Mouse (Mus musculus) heart, embryonic 14.5 days (tissue): ENCODE results near the gene Resf1. TPM values are rescaled to one million over a fixed set of nuclear protein-coding genes. Genes with fewer than 3 reads are reported as not detected.
"Not testable (repeated sequence)": the region's sequence is repeated elsewhere in the genome, so short reads cannot be mapped to it uniquely, and the experiment has no call there.

Experiments
- ATAC-seq: fragments of 200-750 bp; cut with Nextera tagmentation; 2 replicates; pipeline ENCODE4 v1.8.0; 2017; ENCODE audit warnings: low read depth, moderate TSS enrichment; ENCODE audit not compliant: insufficient number of reproducible peaks, insufficient read depth, low FRiP score
- H3K27ac ChIP-seq, 2 experiments: fragments of 200-500 bp in 1 of 2; fragments of 300-500 bp in 1 of 2; sonication (generic) in 1 of 2; replicated peaks in 1 of 2; 2 replicates each; pipeline ENCODE4 v1.5.1; 2012 to 2014; ENCODE audit warnings: low read depth in 2 of 2, low read length in 2 of 2, control low read depth in 1 of 2, mild to moderate bottlenecking in 1 of 2, mixed read lengths in 1 of 2; ENCODE audit not compliant: control insufficient read depth in 1 of 2, insufficient read depth in 1 of 2
- H3K27me3 ChIP-seq: fragments of 300-500 bp; sonication (generic); 2 replicates; pipeline ENCODE4 v1.6.1; 2014; ENCODE audit warnings: mild to moderate bottlenecking, low read length, control low read depth; ENCODE audit not compliant: control insufficient read depth, insufficient read depth
- H3K36me3 ChIP-seq: fragments of 300-500 bp; sonication (generic); 2 replicates; pipeline ENCODE4 v1.6.1; 2014; ENCODE audit warnings: mild to moderate bottlenecking, control low read depth, low read length, mixed read lengths; ENCODE audit not compliant: control insufficient read depth, insufficient read depth
- H3K4me1 ChIP-seq, 2 experiments: fragments of 200-500 bp in 1 of 2; fragments of 300-500 bp in 1 of 2; sonication (generic) in 1 of 2; 2 replicates each; pipeline ENCODE4 v1.6.1; 2012 to 2014; ENCODE audit warnings: low read length in 2 of 2, control low read depth in 1 of 2, mixed read lengths in 1 of 2; ENCODE audit not compliant: control insufficient read depth in 2 of 2, insufficient read depth in 2 of 2
- H3K4me2 ChIP-seq: fragments of 300-500 bp; sonication (generic); 2 replicates; pipeline ENCODE4 v1.6.1; 2014; ENCODE audit warnings: mild to moderate bottlenecking, low read length
- H3K4me3 ChIP-seq, 2 experiments: fragments of 200-500 bp in 1 of 2; fragments of 300-500 bp in 1 of 2; sonication (generic) in 1 of 2; 2 replicates each; pipeline ENCODE4 v1.5.1; 2012 to 2014; ENCODE audit warnings: low read length in 2 of 2, mild to moderate bottlenecking in 2 of 2, control low read depth in 1 of 2, low read depth in 1 of 2, moderate library complexity in 1 of 2; ENCODE audit not compliant: control insufficient read depth in 1 of 2, insufficient read depth in 1 of 2
- H3K9ac ChIP-seq: fragments of 300-500 bp; sonication (generic); 2 replicates; pipeline ENCODE4 v1.6.1; 2014; ENCODE audit warnings: mild to moderate bottlenecking, low read length
- H3K9me3 ChIP-seq: fragments of 300-500 bp; sonication (generic); 2 replicates; pipeline ENCODE4 v1.6.1; 2016; ENCODE audit warnings: low read length, control low read depth; ENCODE audit not compliant: control insufficient read depth
- WGBS: fragments of 180-500 bp; shearing (Covaris S2); extraction: QIAGEN DNeasy Blood & Tissue Kit; methylation state at CpG from one replicate; pipeline ENCODE4 v1.1.7; 2014; 5-methylcytosine and 5-hydroxymethylcytosine counted together
- polyA plus RNA-seq: library from polyadenylated mRNA; unstranded; fragments of >200 nt; fragmentation: Nextera tagmentation; extraction: Ambion mirVana; gene quantifications from 2 replicates; pipeline ENCODE4 v1.2.1, GENCODE M21; 2014

Resf1 gene
- polyA plus RNA-seq, 1 experiment from 2014 or later = 24.4 TPM

DNA sequence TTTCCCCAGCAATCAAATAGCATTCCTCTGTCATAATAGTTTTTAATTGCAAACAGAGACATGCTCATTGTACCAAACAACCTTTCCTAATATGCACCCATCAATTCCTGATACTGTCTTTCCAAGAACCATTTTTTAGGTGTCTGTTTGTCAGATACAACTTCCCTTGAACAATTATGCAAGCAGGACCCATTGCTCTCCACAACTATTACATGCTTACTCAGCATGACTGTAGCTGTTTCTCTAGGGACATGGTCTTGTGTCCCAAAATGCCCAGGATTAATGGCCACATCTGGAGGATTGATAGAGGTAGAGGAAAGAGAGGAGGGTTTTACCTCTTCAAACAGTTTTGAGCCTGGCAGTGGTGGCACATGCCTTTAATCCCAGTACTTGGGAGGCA, 35.2 kb downstream of the Resf1 start:
- H3K27me3 ChIP-seq = no peaks in the 10 kb centered on the region
- H3K36me3 ChIP-seq = no peaks in the 10 kb centered on the region
- H3K4me1 ChIP-seq = peaks cover 0 to 6% of the 10 kb centered on the region in 2 experiments; a peak in 1 of 4 replicates
- no peak for ATAC-seq
- H3K27ac ChIP-seq = no peak overlapping the region
- H3K4me2 ChIP-seq = no peak overlapping the region
- no peak overlapping the region for H3K4me3 ChIP-seq
- H3K9me3 ChIP-seq = peaks cover 6% of the 10 kb centered on the region
- H3K9ac ChIP-seq = no peak overlapping the region

- 87% methylated on average over 6 of the region's 6 CpGs for WGBS
- not testable (repeated sequence) for ATAC-seq
These were observed 39.0 kb downstream of the Resf1 start for GRCm38 (mm10) chr6:149348211-149348610.

GRCm38 (mm10) chr6:149354826-149355495, 45.7 kb downstream of the Resf1 start:
- no peaks in the 10 kb centered on the region for H3K27me3 ChIP-seq
- no peak for ATAC-seq
- H3K4me1 ChIP-seq = no peaks in the 10 kb centered on the region
- no peaks in the 10 kb centered on the region for H3K36me3 ChIP-seq
- H3K27ac ChIP-seq = no peak overlapping the region
- WGBS = 76% methylated on average over 4 of the region's 4 CpGs
- H3K4me2 ChIP-seq = no peak overlapping the region
- no peak overlapping the region for H3K9ac ChIP-seq
- H3K9me3 ChIP-seq = peaks cover 15% of the 10 kb centered on the region; the same call in 1 of the 2 replicates
- no peak overlapping the region for H3K4me3 ChIP-seq

More at GRCm38 (mm10) chr6:149348211-149348610, 39.0 kb downstream of the Resf1 start:
- H3K36me3 ChIP-seq, H3K4me1 ChIP-seq, H3K27me3 ChIP-seq, H3K9ac ChIP-seq, H3K9me3 ChIP-seq, H3K27ac ChIP-seq, H3K4me3 ChIP-seq, H3K4me2 ChIP-seq: not testable (repeated sequence)

DNA sequence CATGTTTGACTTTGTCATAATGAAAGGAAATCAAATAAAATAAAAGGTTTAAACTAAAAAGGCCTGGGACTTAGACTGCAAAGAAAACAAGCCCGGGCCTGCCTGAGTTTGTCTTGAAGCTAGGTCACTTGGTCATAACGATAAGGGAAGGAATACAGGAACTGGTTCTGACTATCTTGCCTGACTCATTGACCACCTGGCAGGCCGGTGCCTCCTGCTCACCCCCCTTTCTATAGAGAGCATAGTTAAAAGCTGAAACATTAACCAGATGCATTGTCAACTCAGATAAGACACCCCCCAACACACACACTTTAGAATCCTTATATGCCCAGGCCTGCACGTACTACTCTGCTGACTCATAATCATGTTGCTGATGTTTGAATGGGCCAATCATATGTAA, 46.6 kb downstream of the Resf1 start:
- not testable (repeated sequence) for H3K9ac ChIP-seq, ATAC-seq, H3K4me2 ChIP-seq, H3K36me3 ChIP-seq, H3K4me3 ChIP-seq, H3K27me3 ChIP-seq, H3K27ac ChIP-seq, H3K4me1 ChIP-seq
- WGBS = 26% methylated on average over 4 of the region's 4 CpGs
- H3K9me3 ChIP-seq = peaks cover 15% of the 10 kb centered on the region; the same call in 1 of the 2 replicates

GRCm38 (mm10) chr6:149357155-149357554, 47.9 kb downstream of the Resf1 start:
- Histone ChIP-seq H3K4me2 (no peak overlapping the region), H3K4me3 (no peak overlapping the region), H3K27me3 (no peaks in the 10 kb centered on the region), H3K9me3 (peaks cover 11% of the 10 kb centered on the region), H3K4me1 (no peaks in the 10 kb centered on the region), H3K36me3 (no peaks in the 10 kb centered on the region), H3K27ac (no peak overlapping the region), H3K9ac (no peak overlapping the region)
- ATAC-seq = no peak

DNA sequence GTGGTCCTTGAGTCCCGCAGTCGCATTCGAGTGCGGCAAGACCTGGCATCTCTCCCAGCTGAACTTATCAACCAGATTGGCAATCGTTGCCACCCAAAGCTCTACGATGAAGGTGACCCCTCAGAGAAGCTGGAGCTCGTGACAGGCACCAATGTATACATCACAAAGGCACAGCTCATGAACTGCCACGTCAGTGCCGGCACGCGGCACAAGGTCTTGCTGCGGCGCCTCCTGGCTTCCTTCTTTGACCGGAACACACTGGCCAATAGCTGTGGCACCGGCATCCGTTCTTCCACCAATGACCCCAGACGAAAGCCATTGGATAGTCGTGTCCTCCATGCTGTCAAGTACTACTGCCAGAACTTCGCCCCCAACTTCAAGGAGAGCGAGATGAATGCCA, 53.3 kb downstream of the Resf1 start:
- 94% methylated on average over 19 of the region's 20 CpGs for WGBS
- not testable (repeated sequence) for H3K36me3 ChIP-seq, H3K4me1 ChIP-seq, H3K27me3 ChIP-seq, H3K4me3 ChIP-seq, ATAC-seq, H3K9ac ChIP-seq, H3K4me2 ChIP-seq, H3K27ac ChIP-seq, H3K9me3 ChIP-seq

- H3K27ac ChIP-seq, H3K4me2 ChIP-seq, H3K36me3 ChIP-seq, ATAC-seq, H3K4me3 ChIP-seq, H3K9ac ChIP-seq, H3K4me1 ChIP-seq, H3K9me3 ChIP-seq, H3K27me3 ChIP-seq: not testable (repeated sequence)
- WGBS = 92% methylated on average over 2 of the region's 2 CpGs
These were observed 56.8 kb downstream of the Resf1 start for GRCm38 (mm10) chr6:149365975-149366374.

DNA sequence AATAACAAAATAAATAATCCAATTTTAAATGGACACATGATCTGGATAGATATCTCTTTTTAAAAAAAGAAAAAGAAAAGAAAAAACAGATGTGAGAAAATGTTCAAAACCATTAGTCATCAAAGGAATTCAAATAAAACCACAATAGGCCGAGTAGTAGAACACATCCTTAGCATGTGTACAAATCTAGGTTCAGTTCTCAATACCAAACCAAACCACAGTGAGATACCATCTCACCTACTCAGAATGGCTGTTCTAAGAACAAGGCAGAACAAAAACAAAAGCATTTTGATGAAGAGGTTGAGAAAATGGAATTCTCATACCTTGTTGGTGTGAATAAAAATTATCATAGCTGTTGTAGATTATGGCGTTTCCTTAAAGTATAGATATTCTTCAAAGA, 57.2 kb downstream of the Resf1 start:
- ATAC-seq = no peak
- Histone ChIP-seq H3K27me3 (no peaks in the 10 kb centered on the region), H3K4me1 (no peaks in the 10 kb centered on the region), H3K36me3 (no peaks in the 10 kb centered on the region), H3K9ac (no peak overlapping the region), H3K27ac (no peak overlapping the region), H3K4me2 (no peak overlapping the region), H3K9me3 (no peaks in the 10 kb centered on the region; the same call in 1 of the 2 replicates), H3K4me3 (no peak overlapping the region)
- 91% methylated on average over 2 of the region's 2 CpGs for WGBS
